Mouse (Mus musculus) layer of hippocampus, adult 8-10 months (tissue): ENCODE measurements around the gene Vac14. TPM values are rescaled to one million over a fixed set of nuclear protein-coding genes. Genes with fewer than 3 reads are reported as not detected.

ENCODE experiments used
- DNase-seq, 2 experiments: peaks; one replicate each; pipeline ENCODE4 v3.0.0; 2022; ENCODE audit warnings: low spot score in 2 of 2
- total RNA-seq, 4 experiments: library from RNA; stranded (reverse); gene quantifications; 2 replicates each; pipeline ENCODE4 v1.2.4; 2022

Gene Vac14
- total RNA-seq, 4 experiments from 2014 or later, result 26.8 to 28.2 (median 27.0) TPM

- no peak for DNase-seq
Measured at GRCm38 (mm10) chr8:110717131-110717530, 98.7 kb downstream of the Vac14 start.

DNA sequence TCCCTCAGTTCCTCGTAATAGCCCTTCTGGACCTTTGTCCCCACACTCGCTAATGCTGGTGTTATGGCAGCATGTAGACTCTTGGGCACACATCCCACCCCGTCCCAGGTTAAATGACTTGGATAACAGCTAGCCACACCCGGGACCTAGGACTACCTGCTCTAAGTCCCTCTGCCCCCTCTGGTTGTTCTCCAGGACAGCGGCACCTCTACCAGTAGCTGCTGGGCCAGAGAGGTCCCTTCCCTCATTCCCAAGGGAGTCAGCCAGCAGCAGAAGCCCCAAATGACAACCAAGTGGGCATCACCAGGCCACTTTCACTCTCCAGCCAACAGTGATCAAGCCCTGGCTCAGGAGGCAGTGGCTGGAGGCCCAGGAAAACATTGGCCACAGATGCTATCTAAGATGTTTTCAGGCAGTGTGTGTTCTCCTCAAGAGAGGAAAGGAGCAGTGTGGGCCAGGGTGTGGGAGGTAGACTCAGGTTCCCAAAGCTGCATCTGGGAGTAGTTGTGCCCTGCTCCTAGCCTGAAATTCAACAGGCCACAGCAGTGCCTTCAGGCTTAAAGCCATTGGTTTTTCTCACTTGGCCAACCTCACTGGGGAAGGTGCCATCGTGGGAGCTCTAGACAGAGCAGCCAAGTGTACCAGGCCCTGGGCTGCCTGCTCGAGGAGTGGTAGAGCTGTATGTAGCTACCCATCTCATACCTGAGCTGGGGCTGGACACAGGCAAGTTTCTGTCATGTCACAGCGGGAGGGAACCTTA is 100.0 kb downstream of the Vac14 start:
- no peak for DNase-seq

DNA sequence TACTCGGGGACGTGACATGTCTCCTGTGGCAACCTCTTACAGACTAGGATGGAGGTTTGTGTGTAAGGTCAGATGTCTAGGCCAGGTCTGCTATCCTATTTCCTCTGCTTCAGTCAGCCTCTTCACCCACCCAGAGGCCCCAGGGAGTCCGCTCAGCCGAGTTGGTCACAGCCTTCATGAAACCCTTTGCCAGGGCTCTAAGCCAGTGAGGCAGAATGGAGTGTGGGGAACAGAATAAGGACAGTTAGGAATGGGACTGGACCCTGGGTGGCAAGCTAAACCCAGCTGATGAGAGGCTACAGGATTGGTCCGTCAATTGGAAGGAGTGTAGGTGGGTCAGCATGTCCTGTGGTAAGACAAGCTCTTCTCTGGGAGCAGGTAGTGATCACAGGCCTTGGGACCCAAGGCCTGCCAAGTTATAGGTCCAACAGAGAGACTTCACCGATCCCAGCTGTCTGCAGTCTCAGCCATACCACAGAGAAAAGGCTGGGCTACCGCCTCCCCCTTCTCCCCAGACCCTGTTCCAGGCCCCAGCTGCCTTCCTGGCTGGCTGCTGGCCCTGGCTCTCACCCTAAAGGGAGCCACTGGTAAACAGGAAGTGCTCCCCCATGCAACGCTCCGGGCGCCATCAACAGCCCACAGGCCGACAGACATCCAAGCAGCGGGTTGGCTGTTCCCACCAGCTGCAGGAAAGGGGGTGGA is 100.7 kb downstream of the Vac14 start:
- DNase-seq, result peak in 1 of 2 experiments; percentile 61

GRCm38 (mm10) chr8:110719898-110720653 is 101.7 kb downstream of the Vac14 start:
- no peak for DNase-seq

GRCm38 (mm10) chr8:110720685-110721598 is 102.6 kb downstream of the Vac14 start, which contains the start of gene Mtss1l:
Gene Mtss1l, plus strand, starts transcription at chr8:110721476.
- DNase-seq, result peak; percentile 72 to 74

DNA sequence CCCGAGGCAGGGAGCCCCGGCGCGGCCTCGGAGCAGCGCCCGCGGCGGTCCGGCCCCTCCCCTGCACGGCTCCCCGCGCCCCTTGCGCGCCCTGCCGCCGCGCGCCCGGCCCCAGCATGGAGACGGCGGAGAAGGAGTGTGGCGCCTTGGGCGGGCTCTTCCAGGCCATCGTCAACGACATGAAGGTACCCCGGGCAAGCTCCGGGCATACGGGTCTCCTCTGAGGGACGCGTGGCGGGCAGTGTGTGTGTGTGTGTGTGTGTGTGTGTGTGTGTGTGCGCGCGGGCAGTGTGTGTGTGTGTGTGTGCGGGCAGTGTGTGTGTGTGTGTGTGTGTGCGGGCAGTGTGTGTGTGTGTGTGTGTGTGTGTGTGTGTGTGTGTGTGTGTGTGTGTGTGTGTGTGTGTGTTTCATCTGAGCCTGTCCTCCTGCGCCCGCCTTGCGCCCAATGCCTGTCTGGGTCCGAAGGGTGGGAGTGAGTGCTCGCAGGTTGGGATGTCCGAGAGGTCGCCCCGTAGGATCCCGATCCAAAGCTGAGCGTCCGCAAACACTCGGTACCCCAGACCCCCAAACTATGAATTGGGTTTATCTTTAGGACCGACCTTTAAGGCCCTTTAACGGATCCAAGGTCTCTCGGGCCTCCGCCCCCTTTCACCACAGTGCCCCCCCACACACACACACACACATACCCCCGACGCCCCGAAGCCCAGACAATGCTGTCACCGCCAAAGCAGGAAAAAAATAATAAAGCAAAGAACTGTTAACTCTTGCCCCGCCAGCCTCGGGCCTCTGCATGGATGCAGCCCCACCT is 103.4 kb downstream of the Vac14 start:
- no peak for DNase-seq

DNA sequence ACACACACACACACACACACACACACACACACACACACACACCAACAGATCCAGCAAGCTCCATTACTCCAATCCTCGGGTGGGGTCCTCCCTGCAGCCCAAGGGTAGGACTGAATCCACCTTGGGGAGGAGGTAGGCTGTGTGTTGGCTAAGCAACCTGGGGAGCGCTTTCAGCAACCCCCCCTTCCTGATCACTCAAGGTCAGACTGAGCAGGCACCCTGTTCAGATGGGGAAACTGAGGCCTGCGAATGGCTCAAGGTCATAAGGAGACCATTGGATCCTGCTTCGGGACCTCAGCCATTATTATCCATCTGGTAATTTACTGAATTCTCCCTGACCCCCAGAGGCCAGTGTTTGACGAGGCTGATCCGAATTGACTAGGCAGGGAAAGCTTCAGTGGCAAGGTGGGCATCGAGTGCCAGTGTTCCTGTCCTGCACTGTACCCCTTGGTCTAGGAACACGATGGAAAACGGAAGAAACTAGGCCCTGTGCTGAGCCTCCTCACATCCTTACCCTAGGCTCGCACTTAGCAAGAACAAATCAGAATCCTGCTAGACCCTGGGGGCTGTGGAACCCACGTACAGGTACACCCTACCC is 104.1 kb downstream of the Vac14 start:
- DNase-seq, result no peak

DNA sequence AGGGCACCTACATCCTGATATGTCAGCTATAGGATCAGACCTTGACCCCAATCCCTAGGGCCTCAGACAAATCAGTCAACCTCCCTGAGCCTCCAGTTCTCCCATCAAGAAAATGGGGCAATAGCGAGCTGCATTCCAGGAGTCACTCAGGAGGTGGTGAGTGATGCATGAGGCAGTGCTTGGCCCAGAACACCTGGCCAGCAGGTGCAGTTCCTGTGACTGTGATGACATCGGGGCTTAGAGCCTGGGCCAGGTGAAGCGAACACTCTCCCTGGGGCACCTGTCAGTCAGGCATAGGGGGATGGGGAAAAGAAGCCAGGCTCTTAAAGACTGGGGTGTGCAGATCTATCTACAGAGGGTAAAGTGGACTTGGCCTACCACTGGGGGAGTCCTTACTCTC is 106.1 kb downstream of the Vac14 start:
- DNase-seq, result no peak

DNA sequence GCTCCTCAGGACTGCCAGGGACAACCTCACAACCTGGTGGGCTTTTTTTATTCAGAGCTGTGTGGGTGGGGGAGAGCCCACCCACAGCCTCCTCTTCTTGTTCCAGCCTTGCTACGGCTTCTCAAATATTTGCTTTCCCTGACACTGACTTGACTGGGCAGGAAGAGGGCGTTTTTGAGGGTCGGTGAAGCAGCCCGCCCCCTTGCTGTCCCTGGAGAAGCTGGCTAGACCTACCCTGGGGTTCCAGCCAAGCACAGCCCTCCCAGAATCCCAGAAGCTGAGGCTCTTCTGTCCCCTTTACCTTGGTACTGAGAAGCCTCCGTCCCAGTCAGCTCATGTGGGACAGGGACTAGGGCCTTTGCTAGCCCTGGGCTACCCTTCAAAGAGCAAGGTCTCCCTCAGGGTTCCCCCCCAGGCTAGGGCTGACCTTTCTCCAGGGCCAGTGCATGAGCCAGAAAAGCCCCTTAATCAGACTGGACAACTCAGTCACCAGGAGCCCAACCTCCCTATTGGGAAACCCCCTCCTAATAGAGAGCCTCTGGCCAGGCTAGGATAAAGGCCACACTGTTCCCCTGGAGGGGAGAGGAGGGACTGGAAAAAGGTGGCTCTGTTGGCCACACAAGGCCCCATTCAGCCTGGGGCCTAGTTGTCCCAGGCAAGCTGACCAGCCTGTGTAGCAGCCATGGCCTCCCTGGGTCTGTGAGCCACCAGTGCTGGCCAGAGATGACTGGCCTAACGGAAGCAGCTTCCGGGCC is 106.9 kb downstream of the Vac14 start:
- peak; percentile 73 to 86 for DNase-seq

DNA sequence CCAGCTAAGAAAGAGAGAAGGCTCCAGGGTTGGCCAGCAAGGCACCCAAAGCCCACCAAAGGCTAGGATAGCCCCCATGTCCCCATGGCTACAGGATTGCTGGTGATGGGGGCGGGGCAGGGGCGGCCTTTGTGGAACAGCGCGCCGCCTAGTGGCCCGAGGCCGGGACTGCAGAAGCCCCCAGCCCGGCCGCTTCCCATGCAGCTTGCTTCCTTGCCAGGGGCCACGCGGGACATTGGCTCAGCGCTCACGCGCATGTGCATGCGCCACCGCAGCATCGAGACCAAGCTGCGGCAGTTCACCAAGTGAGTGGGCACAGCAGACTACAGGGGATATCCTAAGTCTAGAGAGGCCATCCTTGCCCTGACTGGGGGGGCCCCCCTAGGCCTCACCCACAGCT is 108.5 kb downstream of the Vac14 start:
- peak in 1 of 2 experiments; percentile 68 for DNase-seq

GRCm38 (mm10) chr8:110731346-110731859 is 113.0 kb downstream of the Vac14 start:
- no peak for DNase-seq

DNA sequence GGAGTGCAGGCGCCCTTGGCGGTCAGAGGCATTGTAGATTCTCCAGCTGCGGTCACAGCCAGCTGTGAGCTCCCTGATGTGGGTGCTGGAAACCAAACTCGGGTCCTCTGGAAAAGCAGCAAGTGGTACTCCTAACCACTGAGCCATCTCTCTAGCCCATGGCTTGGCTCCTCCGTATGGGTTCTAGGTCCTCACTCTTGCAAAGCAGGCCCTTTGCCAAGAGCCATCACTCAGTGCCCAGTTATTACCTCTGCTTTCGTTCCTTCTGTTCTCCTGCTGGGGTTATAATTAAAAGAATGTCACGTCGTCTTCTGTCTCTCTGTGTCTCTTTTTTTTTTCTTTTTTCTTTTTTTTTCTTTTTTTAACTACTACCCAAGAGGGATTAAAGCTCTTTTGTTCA is 114.7 kb downstream of the Vac14 start:
- DNase-seq, result no peak

- DNase-seq, result no peak
Measured at GRCm38 (mm10) chr8:110738591-110739195, 120.3 kb downstream of the Vac14 start.

GRCm38 (mm10) chr8:110740629-110741175 is 122.3 kb downstream of the Vac14 start:
- DNase-seq, result no peak

GRCm38 (mm10) chr8:110741816-110742451 is 123.5 kb downstream of the Vac14 start:
- DNase-seq, result no peak

DNA sequence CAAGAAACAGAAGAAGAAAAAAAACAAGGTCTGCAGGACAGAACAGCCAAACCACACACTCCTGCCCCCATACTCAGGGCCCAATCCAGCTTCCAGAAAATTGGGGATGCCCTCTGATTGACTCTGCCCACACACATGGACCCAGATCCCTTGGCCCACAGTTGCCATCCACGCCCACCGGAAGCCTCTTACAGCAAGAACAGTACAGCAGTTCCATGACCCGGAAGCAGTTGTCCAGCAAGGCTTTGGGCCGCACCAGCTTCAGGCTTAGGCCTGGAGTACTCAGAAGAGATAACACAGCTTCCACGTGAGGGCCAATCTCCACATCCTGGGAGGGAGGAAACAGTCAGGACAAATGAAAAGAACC is 124.0 kb downstream of the Vac14 start:
- DNase-seq, result no peak

DNA sequence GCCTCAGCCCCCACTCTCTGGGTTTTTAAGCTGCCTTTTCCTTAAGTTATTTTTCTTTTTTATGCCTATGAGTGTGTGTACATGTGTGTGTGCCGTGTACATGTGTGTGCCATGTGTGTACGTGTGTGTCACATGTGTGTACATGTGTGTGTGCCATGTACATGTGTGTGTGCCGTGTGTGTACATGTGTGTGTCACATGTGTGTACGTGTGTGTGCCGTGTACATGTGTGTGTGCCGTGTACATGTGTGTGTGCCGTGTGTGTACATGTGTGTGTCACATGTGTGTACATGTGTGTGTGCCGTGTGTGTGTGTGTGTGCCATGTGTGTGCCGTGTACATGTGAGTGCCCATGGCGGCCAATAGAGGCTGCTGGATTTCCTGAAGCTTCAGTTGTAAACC is 126.8 kb downstream of the Vac14 start:
- DNase-seq, result no peak

DNA sequence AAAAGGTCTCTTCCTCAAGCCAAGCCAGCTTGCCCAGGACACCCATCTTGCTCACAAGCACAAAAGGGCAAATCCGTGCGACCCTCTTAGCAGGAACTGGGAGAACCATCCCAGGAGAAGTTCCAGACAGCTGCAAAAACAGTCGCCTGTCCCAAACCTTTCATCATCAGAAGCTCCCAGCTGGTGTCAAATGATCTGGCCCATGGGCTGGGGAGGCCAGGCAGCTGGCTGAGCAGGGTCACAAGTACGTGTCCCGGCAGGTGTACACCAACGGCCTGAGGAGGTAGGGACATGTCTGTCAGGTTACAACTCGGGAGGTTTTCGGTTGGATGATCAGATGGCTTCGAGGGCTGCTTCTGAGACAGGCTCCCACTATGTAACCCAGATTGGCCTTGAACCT is 128.3 kb downstream of the Vac14 start:
- DNase-seq, result no peak
